Mouse (Mus musculus) erythroid progenitor cell, adult 5-6 weeks (primary cell): ENCODE measurements around the gene Crip1. TPM values are rescaled to one million over a fixed set of nuclear protein-coding genes. Genes with fewer than 3 reads are reported as not detected.

ENCODE experiments used
- ATAC-seq: replicated peaks from 2 replicates; pipeline ENCODE4 v1.8.0; 2016; ENCODE audit warnings: moderate number of reproducible peaks, mild to moderate bottlenecking, moderate TSS enrichment, inconsistent platforms; ENCODE audit not compliant: poor library complexity, low FRiP score, severe bottlenecking
- total RNA-seq, 2 experiments: library from RNA; stranded (forward) in 1 of 2; stranded (reverse) in 1 of 2; fragments of 150-400 nt in 1 of 2; fragments of 186-747, 209-891 nt in 1 of 2; gene quantifications; 2 replicates each; pipeline versions ENCODE4 v1.2.3 to v1.2.4; 2015 to 2017; ENCODE audit warnings: low replicate concordance in 2 of 2

Crip1 gene
- 106 and 143 TPM in 2 replicates for total RNA-seq (2015; ENCODE audit: low replicate concordance)
- total RNA-seq (2017; ENCODE audit: low replicate concordance): 93.8 and 176 TPM in 2 replicates

DNA sequence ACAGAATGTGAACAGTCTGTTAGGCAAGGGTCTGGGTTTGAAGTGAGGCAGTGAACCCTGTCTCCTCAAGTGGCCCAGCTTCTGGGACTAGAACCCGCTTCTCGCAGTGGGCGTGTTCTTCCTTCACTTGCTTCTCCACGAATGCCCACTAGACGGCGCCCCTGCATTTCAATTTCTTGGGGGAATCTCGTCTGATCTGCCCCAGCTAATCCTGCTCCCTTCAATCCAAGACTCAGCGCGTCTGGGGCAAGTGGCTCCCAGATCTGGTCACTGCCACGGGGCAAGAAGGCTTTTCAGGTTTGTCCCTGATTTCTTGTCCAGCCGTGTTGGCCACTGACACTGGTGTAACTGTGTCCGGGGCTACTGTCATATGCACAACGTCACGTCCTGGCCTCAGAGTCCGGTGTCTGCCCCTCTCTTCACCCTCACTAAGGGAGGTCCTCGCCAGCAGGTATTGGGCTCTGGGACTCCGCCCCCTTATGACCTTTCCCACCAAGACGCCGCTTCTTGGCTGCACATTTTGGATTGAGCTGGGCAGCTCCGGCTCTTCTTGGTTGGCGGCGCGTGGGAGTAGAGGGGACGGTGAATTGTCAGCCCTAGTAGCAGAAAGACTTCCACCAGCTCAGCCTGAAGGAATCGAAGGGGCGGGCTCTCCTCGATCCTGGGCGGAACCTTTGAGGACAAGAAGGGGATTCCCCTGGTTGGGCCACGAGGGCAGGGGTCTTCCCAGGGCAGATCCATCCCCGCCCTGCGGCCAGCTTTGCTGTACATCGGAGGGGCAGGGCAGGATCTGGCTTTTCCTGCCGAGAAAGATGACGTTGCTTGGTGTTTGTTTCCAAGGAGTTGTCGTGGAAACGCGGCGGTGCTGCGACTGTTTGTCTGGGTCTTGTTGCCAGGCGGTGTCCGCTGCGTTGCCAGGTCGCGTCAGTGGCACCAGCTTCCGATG is at the start of gene Crip1:
Gene Crip1 (plus strand): TSS at position 205 of the 946 bp plus-strand sequence.
- peak; percentile 54 for ATAC-seq

DNA sequence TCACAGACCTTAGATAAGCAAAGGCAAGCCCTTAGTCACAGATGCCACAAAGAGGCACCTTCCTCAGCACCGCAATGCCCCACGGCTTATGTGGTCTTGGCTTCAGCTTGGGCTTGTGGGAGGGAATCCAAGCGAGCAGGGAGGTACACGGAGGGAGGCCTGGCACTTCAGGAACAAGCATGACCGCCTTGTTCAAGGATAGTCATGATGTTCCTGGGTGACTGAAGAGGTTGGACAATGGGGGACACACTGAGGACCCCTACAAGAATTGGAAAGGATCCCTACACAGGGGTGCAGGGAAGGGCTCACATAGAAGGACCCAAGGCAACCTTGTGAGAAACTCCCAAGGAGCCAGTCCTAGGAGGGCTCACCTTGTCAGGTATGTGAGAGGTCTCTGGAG is 49.1 kb upstream of the Crip1 start:
- ATAC-seq: no peak

DNA sequence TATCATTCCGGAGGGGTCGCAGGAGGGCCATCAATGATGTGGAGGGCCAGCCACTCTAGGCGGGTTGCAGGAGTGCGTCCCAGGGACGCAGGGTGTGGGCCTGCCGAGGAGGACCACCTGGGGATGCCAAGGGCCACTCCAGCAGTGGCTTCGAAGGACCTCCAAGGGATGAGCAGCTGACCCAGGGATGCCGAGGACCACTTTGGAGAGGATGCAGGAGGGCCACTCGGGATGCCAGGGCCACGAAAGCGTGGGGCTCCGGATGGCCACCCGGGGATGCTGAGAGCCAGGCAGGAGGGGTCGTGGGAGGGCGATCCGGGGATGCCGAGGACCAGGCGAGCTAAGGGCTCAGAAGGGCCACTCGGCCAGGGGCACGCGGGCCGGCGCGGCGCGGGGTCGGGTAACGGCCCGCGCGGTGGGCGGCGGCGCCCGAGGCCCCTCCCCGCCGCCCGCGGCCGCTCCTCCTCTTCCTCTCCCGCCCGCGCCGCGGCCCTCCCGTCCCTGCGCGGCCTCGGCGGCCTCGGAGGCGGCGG is 48.3 kb upstream of the Crip1 start, which contains the start of gene Mta1:
Gene Mta1 (plus strand): TSS at position 530 of the 533 bp plus-strand sequence.
- ATAC-seq: peak; percentile 63; the same call in 1 of the 2 replicates

DNA sequence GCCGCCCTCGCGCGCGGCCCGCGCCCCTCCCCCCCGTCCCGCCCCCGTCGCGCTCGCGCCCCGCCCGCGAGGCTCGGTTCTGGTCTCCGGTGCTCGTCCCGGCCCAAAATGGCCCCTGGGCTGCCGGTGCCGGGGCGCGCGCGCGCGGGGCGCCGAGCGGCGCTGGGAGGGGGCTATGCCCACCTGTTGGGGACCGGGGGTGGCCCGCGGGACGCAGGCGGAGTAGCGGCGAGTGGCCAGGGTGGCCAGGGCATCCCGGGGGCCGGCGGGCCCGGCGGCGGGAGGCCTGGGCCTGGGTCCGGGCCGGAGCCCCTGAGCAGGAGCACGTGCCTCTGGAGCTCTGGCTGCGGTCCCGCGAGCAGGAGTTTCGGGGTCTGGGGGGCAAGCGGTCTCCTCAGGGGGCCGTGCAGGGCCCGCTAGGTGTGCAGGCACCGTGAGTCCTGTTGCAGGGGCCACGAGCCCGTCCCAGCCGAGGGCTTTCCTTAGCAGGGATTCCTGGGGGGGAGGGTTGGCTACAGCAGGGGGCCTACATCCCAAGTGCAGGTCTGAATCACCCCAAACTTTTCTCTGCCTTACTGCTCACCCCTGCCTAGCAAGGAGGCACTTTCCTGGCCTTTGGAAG is 47.5 kb upstream of the Crip1 start:
- ATAC-seq: 0 out of 2 replicates have a peak, but pooled peaks have one; percentile 16

DNA sequence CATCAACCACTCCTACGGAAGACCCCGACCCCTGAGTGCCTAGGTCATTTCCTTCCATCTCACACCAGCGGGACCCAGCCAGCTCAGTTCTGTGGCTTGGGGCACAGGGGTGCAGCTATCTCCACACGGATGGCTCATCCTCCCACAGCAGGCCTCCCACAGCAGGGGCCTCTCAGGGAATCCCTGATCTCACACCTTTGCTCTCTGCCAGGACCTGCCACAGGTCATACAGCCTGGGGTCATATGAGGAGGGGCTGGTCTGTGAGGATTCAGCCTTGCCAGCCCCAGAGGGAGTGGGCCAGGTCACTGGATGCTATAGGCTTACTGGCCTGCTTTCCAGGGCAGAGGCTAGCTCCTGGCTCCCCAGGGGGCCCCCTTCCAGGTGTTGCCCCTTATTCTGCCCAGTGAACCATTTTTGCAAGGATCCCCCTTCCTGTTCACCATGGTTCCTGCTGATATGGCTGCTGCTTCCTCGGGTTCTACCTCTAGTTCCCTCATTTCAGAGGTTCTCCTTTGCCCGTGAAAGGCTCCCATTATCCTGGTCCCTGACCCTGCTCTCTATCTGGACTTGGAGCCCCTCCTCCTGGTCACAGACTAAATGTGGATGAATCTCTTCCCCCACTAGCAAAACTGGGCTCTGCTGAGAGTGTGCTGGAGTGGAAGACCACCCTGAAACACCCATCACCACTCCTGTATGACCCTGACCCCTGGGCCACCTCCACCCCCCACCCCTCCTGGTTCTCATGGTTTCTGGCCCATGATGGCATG is 46.5 kb upstream of the Crip1 start:
- ATAC-seq: no peak

DNA sequence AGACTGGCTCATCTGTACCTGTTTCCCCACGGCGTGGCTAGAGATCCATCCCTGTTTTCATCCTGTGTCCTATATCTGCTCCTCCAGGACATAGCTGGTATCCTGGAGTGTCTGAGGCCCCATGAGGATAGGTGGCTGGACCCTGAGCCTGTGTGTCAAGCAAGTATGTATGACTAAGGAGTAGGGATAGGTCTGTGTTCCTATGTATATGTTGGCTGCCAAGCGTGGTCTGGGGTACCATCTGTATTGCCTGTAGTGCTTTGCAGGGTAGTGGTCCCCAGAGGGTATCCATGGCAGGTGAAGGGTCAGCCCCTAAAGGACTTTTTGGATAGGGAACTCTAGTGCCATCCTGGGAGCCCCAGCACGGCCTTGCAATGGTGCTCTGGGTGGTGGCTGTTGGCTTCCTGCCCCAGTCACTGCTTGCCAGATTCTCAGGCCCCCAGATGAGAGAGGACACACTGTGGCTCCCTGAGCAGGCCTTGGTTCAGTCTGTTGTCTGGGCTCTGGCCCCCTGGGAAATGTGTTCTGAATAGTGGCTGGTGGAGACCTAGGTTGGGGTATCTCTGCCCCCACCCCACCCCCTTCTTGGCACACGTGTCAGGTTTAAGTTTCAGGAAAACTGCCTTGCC is 45.6 kb upstream of the Crip1 start:
- ATAC-seq: no peak

DNA sequence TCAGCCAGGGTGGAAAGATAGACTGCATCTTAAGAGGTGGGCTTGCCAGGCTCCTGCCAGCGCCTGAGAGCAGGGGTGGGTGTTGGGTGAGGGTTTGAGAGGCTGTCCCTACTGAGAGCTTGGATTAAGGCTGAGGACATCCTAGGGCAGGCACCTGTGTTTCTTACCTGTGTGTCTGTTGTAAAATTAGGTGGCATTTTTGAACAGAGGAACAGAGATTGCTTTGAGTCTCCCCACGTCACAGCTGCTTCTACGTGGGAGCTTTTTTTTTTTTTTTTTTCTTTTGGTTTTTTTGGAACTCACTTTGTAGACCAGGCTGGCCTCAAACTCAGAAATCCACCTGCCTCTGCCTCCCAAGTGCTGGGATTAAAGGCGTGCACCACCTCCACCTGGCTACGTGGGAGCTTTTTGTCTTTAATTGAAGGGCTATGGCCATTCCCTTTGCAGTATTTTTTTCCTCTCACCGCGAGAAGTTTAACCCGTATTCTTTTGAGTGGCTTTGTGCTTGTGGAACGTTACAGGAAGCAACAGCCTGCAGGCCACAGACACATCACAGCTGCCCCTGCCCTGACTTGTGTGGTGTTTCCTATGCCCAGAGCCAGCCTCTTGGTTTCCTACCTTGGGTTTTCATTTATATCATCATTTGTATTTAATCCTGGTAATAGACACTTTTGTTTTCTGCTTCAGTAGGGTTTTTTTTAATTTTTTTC is 44.7 kb upstream of the Crip1 start:
- ATAC-seq: no peak

DNA sequence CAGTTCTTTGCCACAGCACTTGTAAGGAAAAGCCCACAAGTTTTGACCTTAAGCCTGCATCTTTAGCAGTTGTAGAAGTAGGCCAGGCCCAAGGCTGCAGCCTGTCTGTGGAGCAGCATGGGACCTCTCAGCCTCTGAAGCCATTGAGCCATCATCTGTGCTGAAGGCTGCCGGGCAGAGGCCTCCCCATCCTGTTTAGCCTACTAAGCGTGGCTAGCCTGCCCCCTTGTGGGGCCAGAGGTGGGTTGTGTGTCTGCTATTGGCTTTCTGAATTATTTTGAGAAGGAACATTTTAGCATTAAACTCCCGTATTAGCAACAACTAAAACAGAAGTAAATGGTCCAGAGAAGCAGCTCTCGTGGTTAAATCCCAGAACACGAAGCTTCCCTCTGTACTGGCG is 43.7 kb upstream of the Crip1 start:
- 0 out of 2 replicates have a peak, but pooled peaks have one; percentile 44 for ATAC-seq

DNA sequence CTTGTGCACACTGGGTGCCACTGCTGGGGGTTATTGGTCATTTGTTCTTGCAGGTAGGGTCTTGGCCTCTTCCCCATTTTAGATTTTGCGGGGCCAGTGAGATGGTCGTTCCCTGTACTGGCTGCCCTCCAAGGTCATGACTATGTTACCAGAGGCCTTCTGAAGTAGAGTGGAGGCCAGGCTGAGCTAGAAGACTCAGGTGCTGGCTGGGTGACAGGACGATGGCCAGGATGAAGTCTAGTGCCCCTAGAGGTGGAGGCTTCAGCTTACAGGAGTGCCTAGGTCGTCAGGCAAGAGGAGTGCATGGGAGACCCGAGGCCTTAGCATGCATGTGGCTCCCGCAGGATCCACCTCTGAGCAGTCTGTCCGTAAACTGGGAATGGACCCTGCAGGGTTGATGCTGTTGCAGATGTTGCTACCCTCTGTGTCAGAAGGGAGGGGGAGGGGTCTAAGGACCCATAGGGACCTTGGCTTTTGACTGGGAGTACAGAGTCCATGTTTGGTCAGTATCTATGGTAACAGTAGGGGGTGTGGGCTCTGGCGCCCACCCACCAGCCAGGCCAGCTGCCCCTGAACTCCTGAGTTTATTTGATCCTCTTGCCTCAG is 42.2 kb upstream of the Crip1 start:
- 0 out of 2 replicates have a peak, but pooled peaks have one; percentile 30 for ATAC-seq

DNA sequence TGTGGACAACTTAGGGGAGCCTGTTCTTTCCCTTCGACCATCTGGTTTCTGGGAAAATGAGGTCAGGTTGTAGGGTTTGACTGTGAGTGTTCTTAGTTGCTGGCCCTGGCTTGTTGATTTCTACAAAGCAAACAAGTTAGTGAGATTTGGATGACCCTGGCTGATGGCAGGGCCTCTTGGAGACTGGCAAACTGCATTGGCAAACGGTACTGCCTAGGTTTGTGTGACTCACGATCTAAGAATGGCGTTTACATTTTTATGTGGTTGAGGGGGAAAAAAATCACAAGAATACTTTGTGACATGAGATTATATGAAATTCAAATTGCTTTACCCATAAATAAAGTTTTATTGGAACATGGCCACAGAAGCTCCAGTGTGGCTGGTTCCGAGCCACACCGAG is 39.7 kb upstream of the Crip1 start:
- no peak for ATAC-seq

DNA sequence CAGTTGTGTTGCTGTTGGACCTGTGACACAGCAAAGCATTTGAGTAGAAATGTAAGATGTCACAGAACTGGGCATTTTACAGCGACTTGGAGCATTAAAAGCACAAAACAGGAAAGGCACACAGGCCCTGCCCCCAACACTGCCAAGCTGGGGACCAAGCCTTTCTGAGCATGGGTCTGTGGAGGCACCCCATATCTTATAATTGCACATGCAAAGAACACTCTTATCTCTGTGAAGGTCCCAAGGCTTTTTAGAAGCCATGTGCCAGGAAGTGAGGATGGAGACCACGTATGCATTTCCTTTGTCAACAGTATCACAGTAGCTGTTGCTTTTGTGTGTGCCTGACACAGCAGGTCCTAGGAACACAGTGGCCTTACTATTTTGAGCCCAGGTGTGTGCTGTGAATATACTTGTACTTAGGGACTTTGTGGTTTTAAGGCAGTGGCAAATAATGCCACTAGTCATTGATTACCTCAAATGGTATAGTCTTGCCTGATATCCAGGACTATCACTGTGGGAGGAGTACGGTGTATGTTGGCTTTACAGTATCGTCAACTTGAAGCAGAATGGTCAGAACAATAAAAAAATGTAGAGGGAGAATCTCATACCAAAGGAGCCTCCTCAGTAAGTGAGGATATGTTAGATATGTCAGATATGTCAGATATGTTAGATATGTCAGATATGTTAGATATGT is 38.5 kb upstream of the Crip1 start:
- peak; percentile 88 for ATAC-seq

DNA sequence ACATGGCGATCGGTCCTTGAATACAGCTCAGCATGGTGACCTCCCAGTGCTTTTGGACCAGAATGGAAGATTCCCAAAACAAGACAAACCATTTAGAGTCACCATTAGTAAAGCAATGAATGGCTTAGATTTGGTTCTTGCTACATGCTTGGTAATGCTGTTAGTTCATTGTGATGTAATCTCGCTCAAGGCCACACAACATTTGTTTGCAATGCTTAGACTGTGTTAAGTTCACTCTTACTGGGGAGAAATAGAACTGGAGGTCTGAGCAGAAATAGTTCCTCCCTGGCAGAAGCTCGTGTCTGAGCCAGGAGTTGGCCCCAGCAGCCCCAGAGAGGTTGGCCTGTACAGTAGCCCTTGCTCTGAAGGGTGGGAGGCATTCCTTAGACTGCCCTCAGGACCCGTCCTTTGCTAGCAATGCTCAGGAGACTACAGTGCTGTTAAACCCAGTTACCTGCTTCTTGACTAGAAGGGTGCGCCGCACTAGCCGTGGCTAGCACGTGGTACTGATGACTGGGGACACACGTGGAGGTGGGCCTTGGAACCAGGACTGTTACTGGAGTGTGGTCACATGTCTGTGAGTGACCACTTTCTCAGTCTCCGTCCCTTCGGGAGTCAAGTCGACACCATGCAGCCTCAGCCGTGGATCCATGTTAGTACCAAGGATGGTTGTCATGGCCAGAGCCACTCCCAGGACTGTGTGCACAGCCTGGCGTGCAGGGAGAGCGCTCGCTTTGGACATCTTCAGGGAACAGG is 37.4 kb upstream of the Crip1 start:
- ATAC-seq: no peak

DNA sequence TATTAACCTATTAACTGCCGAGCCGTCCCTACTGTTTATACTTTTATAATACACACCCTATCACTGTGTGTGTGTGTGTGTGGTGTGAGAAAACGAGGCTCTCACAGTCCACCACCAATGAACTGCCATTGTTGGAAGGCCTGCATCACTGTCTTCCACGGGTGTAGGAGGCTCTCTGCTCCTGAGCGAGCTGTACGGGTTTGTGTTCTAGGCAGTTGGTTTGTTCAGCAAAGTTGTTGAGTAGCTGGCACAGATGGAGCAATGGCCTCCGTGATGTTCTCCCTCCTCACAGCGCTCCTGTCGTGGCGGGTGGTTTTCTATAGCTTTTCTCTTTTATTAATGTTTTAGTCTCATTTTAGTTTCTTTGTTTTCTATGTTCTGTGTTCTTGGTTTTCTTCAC is 36.3 kb upstream of the Crip1 start:
- no peak for ATAC-seq

DNA sequence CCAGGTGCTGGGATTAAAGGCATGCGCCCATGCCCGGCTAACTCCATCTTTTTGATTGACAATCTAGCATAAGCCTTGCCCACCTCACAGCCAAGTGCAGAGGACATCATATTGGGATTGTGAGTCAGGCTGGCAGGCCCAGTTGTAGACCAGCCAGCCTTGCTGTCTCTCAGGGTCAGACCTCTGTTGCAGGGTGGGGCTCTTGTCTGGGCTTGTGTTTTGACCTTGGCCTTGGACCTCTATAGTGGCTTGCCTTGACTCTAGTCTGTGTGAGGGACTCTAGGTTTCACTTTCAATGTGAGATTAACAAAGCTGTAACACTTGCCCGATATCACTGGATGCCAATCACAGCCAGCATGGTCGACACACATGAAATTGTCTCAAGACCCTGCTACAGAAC is 32.0 kb upstream of the Crip1 start:
- no peak for ATAC-seq

DNA sequence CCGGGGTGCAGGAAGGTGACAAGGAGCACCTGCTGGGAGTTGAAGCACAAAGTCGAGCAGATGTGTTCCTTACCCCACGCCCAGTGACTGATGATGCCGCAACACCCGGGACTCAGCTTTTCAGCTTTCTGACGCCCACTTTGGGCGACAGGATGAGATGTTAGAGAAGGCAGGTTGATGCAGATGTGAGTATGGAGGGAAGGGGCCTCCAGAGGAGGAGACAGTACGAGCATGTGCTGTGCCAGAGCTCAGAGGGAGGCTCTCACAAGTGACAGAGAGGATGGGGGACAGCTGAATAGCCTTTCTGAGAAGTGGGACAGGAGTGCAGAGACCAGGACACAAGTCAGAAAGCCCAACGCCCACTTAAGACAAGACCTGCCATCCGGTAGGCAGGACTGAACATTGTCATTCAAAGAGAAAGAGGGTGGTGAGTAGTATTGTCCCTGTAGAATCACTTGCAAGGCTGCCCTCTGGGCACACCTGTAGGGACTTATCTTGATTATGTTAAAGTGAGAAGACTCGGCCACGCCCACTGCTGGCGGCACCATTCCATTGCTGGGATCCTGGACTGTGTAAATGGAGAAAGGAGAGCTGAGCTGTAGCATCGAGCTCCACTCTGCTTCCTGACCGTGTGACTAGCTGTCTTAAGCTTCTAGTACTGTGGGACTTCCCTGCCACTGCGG is 31.1 kb upstream of the Crip1 start:
- no peak for ATAC-seq
